7 mouse cellular contexts compared by ENCODE assay signal in the genomic region with DNA sequence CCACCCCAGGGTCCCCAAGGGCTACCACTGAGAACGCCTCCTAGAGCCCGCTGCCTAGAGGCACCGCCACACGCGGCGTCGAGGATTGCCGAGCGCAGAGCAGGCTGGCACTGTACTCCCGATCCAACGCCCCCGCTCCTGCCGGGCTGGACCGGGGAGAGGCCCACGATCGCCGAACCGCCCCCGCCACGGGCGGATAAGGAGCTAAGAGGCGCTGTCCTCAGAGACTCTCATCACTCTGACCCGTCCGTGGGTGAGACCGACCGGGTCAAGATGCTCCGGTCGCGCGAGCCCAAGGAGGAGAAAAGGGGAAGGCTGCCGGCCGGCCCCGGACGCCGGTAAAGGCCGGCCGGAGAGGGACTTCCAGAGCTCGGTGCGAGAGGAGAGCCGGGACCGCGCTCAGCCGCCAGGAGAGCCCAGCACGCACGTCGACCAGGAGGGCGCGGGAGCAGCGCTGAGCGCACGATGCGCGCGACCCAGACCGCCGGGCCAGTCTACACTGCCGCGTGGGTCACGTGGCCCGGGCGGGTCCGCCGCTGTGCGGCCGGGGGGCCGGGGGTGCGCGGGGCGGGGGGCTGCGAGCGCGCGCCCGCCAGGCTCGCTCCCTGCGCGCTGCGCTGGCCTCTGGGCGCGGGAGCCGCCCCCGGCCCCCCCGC. TPM values are rescaled to one million over a fixed set of nuclear protein-coding genes. Genes with fewer than 3 reads are reported as not detected.
DNase-seq lines count a peak whose midpoint lies in the region; ATAC-seq and TF ChIP-seq lines count a peak whose summit lies in the region.

A gene (plus strand): TSS at position 354 of the 656 bp plus-strand sequence.

- WGBS in forebrain, embryonic 14.5 days = 1% methylated on average over 67 of the region's 83 CpGs
- 2% methylated on average over 28 of the region's 83 CpGs for WGBS in limb, embryonic 14.5 days
- 1% methylated on average over 45 of the region's 83 CpGs for WGBS in neural tube, embryonic 14.5 days

- peak within 1 kb of the TSS; percentile 49 for H3K9ac ChIP-seq in forebrain, embryonic 14.5 days (ENCODE audit: low read length)
- peak within 1 kb of the TSS; percentile 38; the same call in 1 of the 2 replicates for H3K9ac ChIP-seq in limb, embryonic 14.5 days (ENCODE audit: low read depth, low read length, severe bottlenecking)
- peak within 1 kb of the TSS; percentile 39; the same call in 1 of the 2 replicates for H3K9ac ChIP-seq in neural tube, embryonic 14.5 days (replicated peaks; ENCODE audit: low read depth, low read length)

- H3K9me3 ChIP-seq in forebrain, embryonic 14.5 days (replicated peaks; ENCODE audit: control insufficient read depth, low read length) = no peaks in the 10 kb centered on the region
- H3K9me3 ChIP-seq in limb, embryonic 14.5 days (ENCODE audit: control insufficient read depth, low read length) = no peaks in the 10 kb centered on the region
- H3K9me3 ChIP-seq in neural tube, embryonic 14.5 days (ENCODE audit: control insufficient read depth, low read length) = no peaks in the 10 kb centered on the region

- H3K36me3 ChIP-seq in forebrain, embryonic 14.5 days (ENCODE audit: control insufficient read depth, insufficient read depth, low read length) = no peaks in the 10 kb centered on the region
- H3K36me3 ChIP-seq in limb, embryonic 14.5 days (ENCODE audit: control insufficient read depth, insufficient read depth, low read length) = no peaks in the 10 kb centered on the region
- no peaks in the 10 kb centered on the region for H3K36me3 ChIP-seq in neural tube, embryonic 14.5 days (ENCODE audit: control insufficient read depth, insufficient read depth, low read length)

- peaks cover 89% of the 10 kb centered on the region for H3K27me3 ChIP-seq in forebrain, embryonic 14.5 days (replicated peaks; ENCODE audit: control insufficient read depth, insufficient read depth, low read length)
- H3K27me3 ChIP-seq in limb, embryonic 14.5 days (ENCODE audit: control insufficient read depth, insufficient read depth, low read length) = peaks cover 92% of the 10 kb centered on the region
- peaks cover 46% of the 10 kb centered on the region for H3K27me3 ChIP-seq in neural tube, embryonic 14.5 days (ENCODE audit: control insufficient read depth, insufficient read depth, low read length)

- TF ChIP-seq POLR2A in limb, embryonic 14.5 days (IDR thresholded peaks at IDR 0.05; ENCODE audit: borderline replicate concordance, extremely low read depth, insufficient read depth, insufficient read length) = no peak

- H3K4me1 ChIP-seq in forebrain, embryonic 14.5 days (ENCODE audit: control insufficient read depth, insufficient read depth, low read length) = 0 out of 2 replicates have a peak, but pooled peaks cover 4% of the 10 kb centered on the region
- H3K4me1 ChIP-seq in limb, embryonic 14.5 days (ENCODE audit: control insufficient read depth, insufficient read depth, low read length) = 0 out of 2 replicates have a peak, but pooled peaks cover 6% of the 10 kb centered on the region
- 0 out of 2 replicates have a peak, but pooled peaks cover 2% of the 10 kb centered on the region for H3K4me1 ChIP-seq in neural tube, embryonic 14.5 days (ENCODE audit: control insufficient read depth, insufficient read depth, low read length)

- peak; percentile 62 to 64 for DNase-seq in lung, adult 18-20 months
- no peak for DNase-seq in lung, postnatal 25 days (ENCODE audit: low spot score)
- peak; percentile 50 for DNase-seq in forebrain, embryonic 14.5 days (ENCODE audit: low spot score)
- no peak for DNase-seq in limb, embryonic 14.5 days (ENCODE audit: low spot score)
- DNase-seq in layer of hippocampus, postnatal 14 days (ENCODE audit: low spot score in 2 of 2) = no peak
- DNase-seq in layer of hippocampus, adult 8-10 months (ENCODE audit: low spot score in 2 of 2) = no peak

- peak within 1 kb of the TSS; percentile 34 for H3K4me3 ChIP-seq in forebrain, embryonic 14.5 days (ENCODE audit: low read depth, low read length)
- H3K4me3 ChIP-seq in limb, embryonic 14.5 days (replicated peaks; ENCODE audit: low read length) = peak within 1 kb of the TSS; percentile 39
- H3K4me3 ChIP-seq in neural tube, embryonic 14.5 days (ENCODE audit: low read depth, low read length) = peak within 1 kb of the TSS; percentile 38

- peak; percentile 60; the same call in 1 of the 2 replicates for ATAC-seq in forebrain, embryonic 14.5 days
- peak; percentile 60 for ATAC-seq in limb, embryonic 14.5 days (ENCODE audit: low FRiP score, low read depth)
- ATAC-seq in neural tube, embryonic 14.5 days (ENCODE audit: low read depth) = peak; percentile 82

- peak within 1 kb of the TSS; percentile 53 for H3K4me2 ChIP-seq in forebrain, embryonic 14.5 days (ENCODE audit: low read length)
- peak within 1 kb of the TSS; percentile 60 for H3K4me2 ChIP-seq in limb, embryonic 14.5 days (replicated peaks; ENCODE audit: low read depth, low read length, severe bottlenecking)
- peak within 1 kb of the TSS; percentile 44 for H3K4me2 ChIP-seq in neural tube, embryonic 14.5 days (ENCODE audit: low read depth, low read length)

- no peak within 1 kb of the TSS for H3K27ac ChIP-seq in forebrain, embryonic 14.5 days (ENCODE audit: low read depth, low read length)
- no peak within 1 kb of the TSS for H3K27ac ChIP-seq in limb, embryonic 14.5 days (replicated peaks; ENCODE audit: low read depth, low read length)
- no peak within 1 kb of the TSS for H3K27ac ChIP-seq in neural tube, embryonic 14.5 days (ENCODE audit: low read depth, low read length)

RNA-seq across cellular contexts. Expression of the gene that starts here (rescaled TPM):
- 0.15 TPM in 1 of 2 replicates, not detected in the other for polyA plus RNA-seq in forebrain, embryonic 14.5 days (2014; fragmentation: Nextera tagmentation; extraction: Ambion mirVana)
- polyA plus RNA-seq in limb, embryonic 14.5 days (2012; rRNA removed) = 0.26 TPM in 2 replicates
- polyA plus RNA-seq in limb, embryonic 14.5 days (2014; fragmentation: Nextera tagmentation; extraction: Ambion mirVana) = 0.28 and 0.47 TPM in 2 replicates
- 1.4 and 2.1 TPM in 2 replicates for polyA plus RNA-seq in neural tube, embryonic 14.5 days (2014; fragmentation: Nextera tagmentation; extraction: Ambion mirVana)
- total RNA-seq in layer of hippocampus, postnatal 14 days (2021) = not detected
- total RNA-seq in layer of hippocampus, adult 8-10 months (2022) = not detected

Comparison
In these comparisons a context has a peak if more than half of its experiments do, and no peak if none do; other contexts are left out.
1. DNase-seq: peak in lung, adult 18-20 months (2 of 2); none in lung, postnatal 25 days (single experiment), limb, embryonic 14.5 days (single experiment), layer of hippocampus, postnatal 14 days (0 of 2) and layer of hippocampus, adult 8-10 months (0 of 2).
2. Peak in DNase-seq, ATAC-seq, H3K4me3 ChIP-seq, H3K9ac ChIP-seq and H3K4me2 ChIP-seq in forebrain, embryonic 14.5 days; RNA of the gene not detected or under 1 TPM.
3. Peak in ATAC-seq, H3K4me3 ChIP-seq, H3K9ac ChIP-seq and H3K4me2 ChIP-seq in limb, embryonic 14.5 days; RNA of the gene not detected or under 1 TPM.
4. Peak in every context shown above with its lines, with median percentiles within 50 percentile points of each other: ATAC-seq, H3K4me2 ChIP-seq, H3K4me3 ChIP-seq and H3K9ac ChIP-seq.